Mouse (Mus musculus) megakaryocyte, embryonic 14.5 days (primary cell): Measurements from ENCODE around the gene Armc2.

Source experiments
- FLI1 ChIP-seq: IDR thresholded peaks from 2 replicates; pipeline ENCODE4 v1.6.1; 2012; ENCODE audit warnings: low read length, inconsistent platforms, mixed read lengths
- GATA1 ChIP-seq: IDR thresholded peaks from 3 replicates; pipeline ENCODE4 v1.6.1; 2012; ENCODE audit warnings: mixed read lengths, low read length, inconsistent platforms, borderline replicate concordance

- no peak for TF ChIP-seq FLI1
- TF ChIP-seq GATA1: no peak
Observed at GRCm38 (mm10) chr10:41871564-41871963, 146.7 kb downstream of the Armc2 start.
